Mouse (Mus musculus): Measurements from ENCODE around the gene Scyl2. TPM values are rescaled to one million over a fixed set of nuclear protein-coding genes. Genes with fewer than 3 reads are reported as not detected.
"Not testable (repeated sequence)": the region's sequence is repeated elsewhere in the genome, so short reads cannot be mapped to it uniquely, and the experiment has no call there.

Scyl2 gene
- polyA plus RNA-seq, 1 experiment from 2014 or later: 4.6 TPM

DNA sequence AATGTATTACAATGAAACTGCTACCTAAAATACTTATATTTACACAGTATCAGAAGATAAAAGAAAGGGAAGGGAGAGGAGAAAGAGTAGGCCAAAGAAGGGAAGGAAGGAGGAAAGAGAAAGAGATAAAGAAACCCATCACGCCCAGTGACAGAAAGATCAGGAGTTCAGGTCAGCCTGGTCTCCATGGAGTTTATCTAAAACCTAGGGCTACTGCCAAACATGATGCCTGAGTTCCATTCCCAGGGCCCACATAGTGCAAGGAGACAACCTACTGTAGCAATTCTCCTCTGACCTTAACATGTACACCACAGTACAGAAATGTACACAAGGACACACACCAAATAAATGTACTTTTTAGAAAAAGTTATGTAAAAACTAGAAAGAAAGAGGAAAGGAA lies 3.9 kb downstream of the Scyl2 start:
- Histone ChIP-seq H3K4me3 (ENCODE audit: low read depth, low read length) (no peak overlapping the region), H3K4me2 (replicated peaks; ENCODE audit: low read depth) (no peak overlapping the region), H3K9ac (ENCODE audit: low read depth, low read length) (no peak overlapping the region), H3K27ac (ENCODE audit: low read depth, low read length) (no peak overlapping the region), H3K4me1 (replicated peaks; ENCODE audit: control insufficient read depth, insufficient read depth, low read length) (no peaks in the 10 kb centered on the region), H3K36me3 (ENCODE audit: control insufficient read depth, insufficient read depth) (no peaks in the 10 kb centered on the region; the same call in 1 of the 2 replicates), H3K9me3 (ENCODE audit: control insufficient read depth) (no peaks in the 10 kb centered on the region), H3K27me3 (replicated peaks; ENCODE audit: control insufficient read depth, insufficient read depth, low read length) (no peaks in the 10 kb centered on the region)
- no peak for TF ChIP-seq CTCF (IDR thresholded peaks at IDR 0.05; ENCODE audit: low read depth)
- ATAC-seq: no peak
- WGBS: 42% methylated on average over 1 of the region's 1 CpGs

DNA sequence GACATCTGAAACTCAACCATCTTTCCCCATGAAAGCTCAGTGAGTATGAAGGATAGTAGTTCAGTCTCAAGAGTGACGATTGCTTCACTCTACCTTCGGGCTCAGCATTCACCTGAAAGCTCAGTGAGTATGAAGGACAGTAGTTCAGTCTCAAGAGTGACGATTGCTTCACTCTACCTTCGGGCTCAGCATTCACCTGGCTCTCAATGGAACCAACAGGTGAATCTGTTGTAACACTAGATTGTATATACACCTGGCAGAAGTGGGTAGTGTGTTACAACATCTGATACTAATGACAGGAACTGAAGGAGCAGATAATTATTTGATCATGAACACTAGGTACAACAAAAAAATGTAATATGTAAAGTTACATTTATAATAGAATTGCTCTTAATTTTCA lies 4.4 kb downstream of the Scyl2 start:
- Histone ChIP-seq H3K9me3 (ENCODE audit: control insufficient read depth) (no peaks in the 10 kb centered on the region), H3K27me3 (replicated peaks; ENCODE audit: control insufficient read depth, insufficient read depth, low read length) (no peaks in the 10 kb centered on the region), H3K9ac (ENCODE audit: low read depth, low read length) (no peak overlapping the region), H3K27ac (ENCODE audit: low read depth, low read length) (no peak overlapping the region), H3K4me3 (ENCODE audit: low read depth, low read length) (no peak overlapping the region), H3K4me1 (replicated peaks; ENCODE audit: control insufficient read depth, insufficient read depth, low read length) (no peaks in the 10 kb centered on the region), H3K4me2 (replicated peaks; ENCODE audit: low read depth) (no peak overlapping the region), H3K36me3 (ENCODE audit: control insufficient read depth, insufficient read depth) (no peaks in the 10 kb centered on the region; the same call in 1 of the 2 replicates)
- WGBS: 66% methylated on average over 4 of the region's 4 CpGs
- ATAC-seq: no peak
- no peak for TF ChIP-seq CTCF (IDR thresholded peaks at IDR 0.05; ENCODE audit: low read depth)

DNA sequence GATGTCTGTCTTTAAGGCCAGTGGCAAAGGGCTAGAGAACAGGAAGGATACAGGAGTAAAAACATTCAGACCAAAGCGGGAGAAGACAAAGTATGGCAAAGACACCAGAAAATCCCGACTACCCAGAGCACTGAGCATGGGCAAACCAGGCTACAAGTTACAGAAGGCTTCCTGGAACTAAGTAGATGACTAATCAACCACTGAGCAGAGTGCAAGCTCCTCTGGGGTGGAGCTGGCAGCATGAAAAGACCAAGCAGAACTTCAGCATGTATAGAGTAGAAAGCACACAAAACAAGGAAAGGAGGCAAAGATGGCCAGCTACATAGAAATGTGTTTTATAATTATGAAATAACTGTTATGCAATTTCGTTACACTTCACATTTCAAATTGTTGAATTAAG lies 5.6 kb downstream of the Scyl2 start:
- H3K36me3 ChIP-seq (ENCODE audit: control insufficient read depth, insufficient read depth): no peaks in the 10 kb centered on the region; the same call in 1 of the 2 replicates
- no peak overlapping the region for H3K4me2 ChIP-seq (replicated peaks; ENCODE audit: low read depth)
- H3K4me1 ChIP-seq (replicated peaks; ENCODE audit: control insufficient read depth, insufficient read depth, low read length): no peaks in the 10 kb centered on the region
- H3K4me3 ChIP-seq (ENCODE audit: low read depth, low read length): no peak overlapping the region
- no peak overlapping the region for H3K9ac ChIP-seq (ENCODE audit: low read depth, low read length)
- WGBS: 82% methylated on average over 3 of the region's 3 CpGs
- H3K9me3 ChIP-seq (ENCODE audit: control insufficient read depth): no peaks in the 10 kb centered on the region
- no peak overlapping the region for H3K27ac ChIP-seq (ENCODE audit: low read depth, low read length)
- no peak for TF ChIP-seq CTCF (IDR thresholded peaks at IDR 0.05; ENCODE audit: low read depth)
- no peak for ATAC-seq
- no peaks in the 10 kb centered on the region for H3K27me3 ChIP-seq (replicated peaks; ENCODE audit: control insufficient read depth, insufficient read depth, low read length)

DNA sequence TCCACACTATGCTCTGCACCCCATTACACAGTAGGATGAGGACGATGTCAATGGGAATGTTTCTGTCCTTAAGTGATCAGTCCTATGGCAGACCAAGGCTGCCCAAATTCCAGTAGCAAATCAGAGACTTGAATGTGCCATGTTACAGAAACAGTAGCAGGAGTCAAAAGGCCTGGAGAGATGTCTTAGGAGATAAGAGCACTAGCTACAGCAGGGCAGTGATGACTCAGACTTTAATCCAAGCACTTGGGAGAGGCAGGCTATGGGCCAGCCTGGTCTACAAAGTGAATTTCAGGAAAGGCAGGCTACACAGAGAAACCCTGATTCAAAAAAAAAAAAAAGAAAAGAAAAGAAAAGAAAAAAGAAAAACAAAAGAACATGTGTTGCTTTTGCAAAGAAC lies 6.6 kb downstream of the Scyl2 start:
- H3K4me3 ChIP-seq (ENCODE audit: low read depth, low read length): no peak overlapping the region
- no peaks in the 10 kb centered on the region for H3K27me3 ChIP-seq (replicated peaks; ENCODE audit: control insufficient read depth, insufficient read depth, low read length)
- ATAC-seq: no peak
- H3K4me1 ChIP-seq (replicated peaks; ENCODE audit: control insufficient read depth, insufficient read depth, low read length): no peaks in the 10 kb centered on the region
- H3K4me2 ChIP-seq (replicated peaks; ENCODE audit: low read depth): no peak overlapping the region
- no peaks in the 10 kb centered on the region; the same call in 1 of the 2 replicates for H3K36me3 ChIP-seq (ENCODE audit: control insufficient read depth, insufficient read depth)
- H3K9me3 ChIP-seq (ENCODE audit: control insufficient read depth): no peaks in the 10 kb centered on the region
- no peak overlapping the region for H3K9ac ChIP-seq (ENCODE audit: low read depth, low read length)
- TF ChIP-seq CTCF (IDR thresholded peaks at IDR 0.05; ENCODE audit: low read depth): no peak
- 93% methylated on average over 1 of the region's 1 CpGs for WGBS
- no peak overlapping the region for H3K27ac ChIP-seq (ENCODE audit: low read depth, low read length)

DNA sequence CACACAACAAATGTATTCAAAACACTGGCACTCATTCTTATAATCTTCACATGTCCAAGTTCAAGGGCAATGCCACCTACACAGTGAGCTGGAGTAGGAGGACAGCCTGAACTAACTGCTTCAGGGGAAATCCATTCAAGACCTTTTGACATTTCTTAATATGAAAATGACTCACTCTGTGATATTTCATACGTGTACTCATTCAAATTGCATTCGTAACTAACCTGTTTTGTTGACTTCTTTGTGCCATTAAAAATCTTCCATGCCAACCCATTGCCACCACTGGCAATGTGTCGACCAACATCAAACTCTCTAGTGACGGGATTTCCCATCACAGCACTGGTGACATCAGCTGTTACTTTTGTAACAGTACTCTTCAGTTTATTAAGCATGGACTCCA lies 8.0 kb downstream of the Scyl2 start:
- Histone ChIP-seq H3K9me3 (ENCODE audit: control insufficient read depth) (no peaks in the 10 kb centered on the region), H3K27me3 (replicated peaks; ENCODE audit: control insufficient read depth, insufficient read depth, low read length) (no peaks in the 10 kb centered on the region), H3K4me2 (replicated peaks; ENCODE audit: low read depth) (no peak overlapping the region), H3K4me3 (ENCODE audit: low read depth, low read length) (no peak overlapping the region), H3K9ac (ENCODE audit: low read depth, low read length) (no peak overlapping the region), H3K27ac (ENCODE audit: low read depth, low read length) (no peak overlapping the region), H3K4me1 (replicated peaks; ENCODE audit: control insufficient read depth, insufficient read depth, low read length) (no peaks in the 10 kb centered on the region), H3K36me3 (ENCODE audit: control insufficient read depth, insufficient read depth) (peaks cover 1% of the 10 kb centered on the region; the same call in 1 of the 2 replicates)
- 91% methylated on average over 4 of the region's 4 CpGs for WGBS
- no peak for ATAC-seq
- TF ChIP-seq CTCF (IDR thresholded peaks at IDR 0.05; ENCODE audit: low read depth): no peak

DNA sequence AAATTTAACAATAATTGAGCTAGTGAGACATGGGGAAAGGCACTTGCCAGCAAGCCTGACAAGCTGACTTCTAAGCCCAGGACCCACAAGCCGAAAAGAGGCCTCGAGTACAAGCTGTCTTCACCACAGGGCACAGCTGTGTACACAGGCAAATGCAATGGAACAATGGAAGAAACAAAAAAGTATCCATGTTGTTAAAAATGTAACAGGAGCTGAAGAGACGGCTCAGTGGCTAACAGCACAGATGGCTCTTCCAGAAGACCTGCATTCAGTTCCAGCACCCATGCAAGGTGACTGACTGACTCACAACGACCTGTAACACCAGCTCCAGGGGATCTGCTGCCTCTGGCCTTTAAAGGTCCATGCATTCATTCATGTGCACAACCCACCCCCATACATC lies 9.5 kb downstream of the Scyl2 start:
- no peak for TF ChIP-seq CTCF (IDR thresholded peaks at IDR 0.05; ENCODE audit: low read depth)
- no peak for ATAC-seq
- H3K4me3 ChIP-seq (ENCODE audit: low read depth, low read length): no peak overlapping the region

DNA sequence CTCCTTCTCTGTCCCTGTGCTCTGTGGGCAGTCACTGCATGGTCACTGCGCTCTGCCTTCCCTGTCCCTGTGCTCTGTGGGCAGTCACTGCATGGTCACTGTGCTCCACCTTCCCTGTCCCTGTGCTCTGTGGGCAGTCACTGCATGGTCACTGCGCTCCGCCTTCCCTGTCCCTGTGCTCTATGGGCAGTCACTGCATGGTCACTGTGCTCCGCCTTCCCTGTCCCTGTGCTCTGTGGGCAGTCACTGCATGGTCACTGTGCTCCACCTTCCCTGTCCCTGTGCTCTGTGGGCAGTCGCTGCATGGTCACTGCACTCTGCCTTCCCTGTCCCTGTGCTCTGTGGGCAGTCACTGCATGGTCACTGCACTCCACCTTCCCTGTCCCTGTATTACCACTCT lies 15.7 kb downstream of the Scyl2 start:
- ATAC-seq; H3K36me3 ChIP-seq (ENCODE audit: control insufficient read depth, insufficient read depth); H3K4me3 ChIP-seq (ENCODE audit: low read depth, low read length); H3K27ac ChIP-seq (ENCODE audit: low read depth, low read length); H3K27me3 ChIP-seq (replicated peaks; ENCODE audit: control insufficient read depth, insufficient read depth, low read length); H3K4me2 ChIP-seq (replicated peaks; ENCODE audit: low read depth); H3K4me1 ChIP-seq (replicated peaks; ENCODE audit: control insufficient read depth, insufficient read depth, low read length); H3K9me3 ChIP-seq (ENCODE audit: control insufficient read depth); H3K9ac ChIP-seq (ENCODE audit: low read depth, low read length): not testable (repeated sequence)
- 96% methylated on average over 5 of the region's 5 CpGs for WGBS

More for the DNA sequence above, 9.5 kb downstream of the Scyl2 start:
- no peaks in the 10 kb centered on the region for H3K9me3 ChIP-seq (ENCODE audit: control insufficient read depth)
- no peak overlapping the region for H3K4me2 ChIP-seq (replicated peaks; ENCODE audit: low read depth)
- H3K27me3 ChIP-seq (replicated peaks; ENCODE audit: control insufficient read depth, insufficient read depth, low read length): no peaks in the 10 kb centered on the region
- 83% methylated on average over 4 of the region's 4 CpGs for WGBS
- H3K36me3 ChIP-seq (ENCODE audit: control insufficient read depth, insufficient read depth): peaks cover 4% of the 10 kb centered on the region; the same call in 1 of the 2 replicates
- no peak overlapping the region for H3K9ac ChIP-seq (ENCODE audit: low read depth, low read length)
- H3K27ac ChIP-seq (ENCODE audit: low read depth, low read length): no peak overlapping the region
- no peaks in the 10 kb centered on the region for H3K4me1 ChIP-seq (replicated peaks; ENCODE audit: control insufficient read depth, insufficient read depth, low read length)

Data from intestine, postnatal 0 days (tissue).